Mouse (Mus musculus) embryonic facial prominence, embryonic 14.5 days (tissue): Measurements from ENCODE around the gene Shc2. TPM values are rescaled to one million over a fixed set of nuclear protein-coding genes. Genes with fewer than 3 reads are reported as not detected.

Experiments used
- ATAC-seq: fragments of 200-750 bp; cut with Nextera tagmentation; 2 replicates; pipeline ENCODE4 v1.8.0; 2017; ENCODE audit warnings: low read depth, moderate number of reproducible peaks, moderate TSS enrichment
- DNase-seq: peaks from one replicate; pipeline ENCODE4 v3.0.0-alpha.2; 2015; ENCODE audit warnings: low spot score
- H3K27ac ChIP-seq: fragments of 300-500 bp; sonication (generic); replicated peaks from 2 replicates; pipeline ENCODE4 v1.5.1; 2014; ENCODE audit warnings: low read depth, mild to moderate bottlenecking, low read length, moderate library complexity
- H3K27me3 ChIP-seq: fragments of 300-500 bp; sonication (generic); replicated peaks from 2 replicates; pipeline ENCODE4 v1.6.1; 2014; ENCODE audit warnings: low read length; ENCODE audit not compliant: control insufficient read depth, insufficient read depth
- H3K36me3 ChIP-seq: fragments of 300-500 bp; sonication (generic); 2 replicates; pipeline ENCODE4 v1.6.1; 2014; ENCODE audit warnings: low read length, mixed read lengths; ENCODE audit not compliant: control insufficient read depth, insufficient read depth
- H3K4me1 ChIP-seq: fragments of 300-500 bp; sonication (generic); 2 replicates; pipeline ENCODE4 v1.6.1; 2014; ENCODE audit warnings: antibody characterized with exemption, low read length; ENCODE audit not compliant: control insufficient read depth, insufficient read depth
- H3K4me2 ChIP-seq: fragments of 300-500 bp; sonication (generic); 2 replicates; pipeline ENCODE4 v1.6.1; 2014; ENCODE audit warnings: low read depth, mild to moderate bottlenecking, low read length, moderate library complexity, mixed read lengths
- H3K4me3 ChIP-seq: fragments of 300-500 bp; sonication (generic); 2 replicates; pipeline ENCODE4 v1.5.1; 2014; ENCODE audit warnings: low read depth, mild to moderate bottlenecking, low read length
- H3K9ac ChIP-seq: fragments of 300-500 bp; sonication (generic); 2 replicates; pipeline ENCODE4 v1.6.1; 2014; ENCODE audit warnings: low read depth, mild to moderate bottlenecking, low read length, moderate library complexity, mixed read lengths
- H3K9me3 ChIP-seq: fragments of 300-500 bp; sonication (generic); 2 replicates; pipeline ENCODE4 v1.6.1; 2016; ENCODE audit warnings: low read length; ENCODE audit not compliant: control insufficient read depth
- WGBS: fragments of 180-500 bp; shearing (Covaris S2); extraction: QIAGEN DNeasy Blood & Tissue Kit; methylation state at CpG from one replicate; pipeline ENCODE4 v1.1.7; 2014; 5-methylcytosine and 5-hydroxymethylcytosine counted together
- polyA plus RNA-seq: library from polyadenylated mRNA; unstranded; fragments of >200 nt; fragmentation: Nextera tagmentation; extraction: Ambion mirVana; gene quantifications from 2 replicates; pipeline ENCODE4 v1.2.1, GENCODE M21; 2014

Gene Shc2
- polyA plus RNA-seq, 1 experiment from 2014 or later, result 11.4 TPM

GRCm38 (mm10) chr10:79584426-79584825 lies 53.3 kb downstream of the Shc2 start:
- Histone ChIP-seq H3K9ac (no peak overlapping the region), H3K4me2 (no peak overlapping the region), H3K27me3 (no peaks in the 10 kb centered on the region), H3K36me3 (no peaks in the 10 kb centered on the region), H3K4me3 (no peak overlapping the region), H3K27ac (no peak overlapping the region), H3K9me3 (no peaks in the 10 kb centered on the region), H3K4me1 (no peaks in the 10 kb centered on the region)
- ATAC-seq (no peak), DNase-seq (no peak)
- WGBS, result 73% methylated on average over 9 of the region's 9 CpGs

GRCm38 (mm10) chr10:79584021-79584420 lies 53.7 kb downstream of the Shc2 start:
- no peaks in the 10 kb centered on the region for H3K27me3 ChIP-seq
- 60% methylated on average over 7 of the region's 7 CpGs for whole genome bisulfite sequencing
- no peak overlapping the region for H3K4me2 ChIP-seq
- H3K36me3 ChIP-seq, result no peaks in the 10 kb centered on the region
- H3K9ac ChIP-seq, result no peak overlapping the region
- no peak overlapping the region for H3K27ac ChIP-seq
- no peak for DNase-seq
- no peaks in the 10 kb centered on the region for H3K4me1 ChIP-seq
- no peak overlapping the region for H3K4me3 ChIP-seq
- no peaks in the 10 kb centered on the region for H3K9me3 ChIP-seq
- no peak for ATAC-seq

- DNase-seq, result no peak
- H3K4me2 ChIP-seq, result no peak overlapping the region
- H3K4me1 ChIP-seq, result no peaks in the 10 kb centered on the region
- H3K9ac ChIP-seq, result no peak overlapping the region
- H3K27me3 ChIP-seq, result no peaks in the 10 kb centered on the region
- ATAC-seq, result no peak
- H3K27ac ChIP-seq, result no peak overlapping the region
- H3K36me3 ChIP-seq, result no peaks in the 10 kb centered on the region
- no peaks in the 10 kb centered on the region for H3K9me3 ChIP-seq
- no peak overlapping the region for H3K4me3 ChIP-seq
- 88% methylated on average over 8 of the region's 8 CpGs for WGBS
Observed at GRCm38 (mm10) chr10:79581501-79581900, 56.2 kb downstream of the Shc2 start.

GRCm38 (mm10) chr10:79580811-79581210 lies 56.9 kb downstream of the Shc2 start:
- ATAC-seq, result no peak
- Histone ChIP-seq H3K36me3 (no peaks in the 10 kb centered on the region), H3K4me2 (no peak overlapping the region), H3K4me1 (no peaks in the 10 kb centered on the region), H3K27ac (no peak overlapping the region), H3K9ac (no peak overlapping the region), H3K9me3 (no peaks in the 10 kb centered on the region), H3K4me3 (no peak overlapping the region), H3K27me3 (no peaks in the 10 kb centered on the region)
- 51% methylated on average over 6 of the region's 6 CpGs for WGBS
- peak; percentile 7 for DNase-seq

GRCm38 (mm10) chr10:79580356-79580755 lies 57.4 kb downstream of the Shc2 start:
- Histone ChIP-seq H3K9ac (no peak overlapping the region), H3K27me3 (no peaks in the 10 kb centered on the region), H3K4me3 (no peak overlapping the region), H3K9me3 (no peaks in the 10 kb centered on the region), H3K27ac (no peak overlapping the region), H3K4me1 (no peaks in the 10 kb centered on the region), H3K4me2 (no peak overlapping the region), H3K36me3 (no peaks in the 10 kb centered on the region)
- 65% methylated on average over 7 of the region's 7 CpGs for WGBS
- no peak for ATAC-seq
- DNase-seq, result no peak

- no peak for DNase-seq
- Histone ChIP-seq H3K9ac (no peak overlapping the region), H3K27ac (no peak overlapping the region), H3K4me1 (no peaks in the 10 kb centered on the region), H3K4me2 (no peak overlapping the region), H3K4me3 (no peak overlapping the region), H3K9me3 (no peaks in the 10 kb centered on the region), H3K27me3 (no peaks in the 10 kb centered on the region), H3K36me3 (no peaks in the 10 kb centered on the region)
- 77% methylated on average over 11 of the region's 12 CpGs for WGBS
- ATAC-seq, result no peak
Observed at GRCm38 (mm10) chr10:79579781-79580180, 57.9 kb downstream of the Shc2 start.

- H3K9ac ChIP-seq, result no peak overlapping the region
- H3K4me2 ChIP-seq, result no peak overlapping the region
- H3K4me1 ChIP-seq, result no peaks in the 10 kb centered on the region
- no peaks in the 10 kb centered on the region for H3K9me3 ChIP-seq
- ATAC-seq, result peak; percentile 15; the same call in 1 of the 2 replicates
- DNase-seq, result no peak
- no peak overlapping the region for H3K27ac ChIP-seq
- no peak overlapping the region for H3K4me3 ChIP-seq
- H3K27me3 ChIP-seq, result no peaks in the 10 kb centered on the region
- no peaks in the 10 kb centered on the region for H3K36me3 ChIP-seq
- whole genome bisulfite sequencing, result 67% methylated on average over 7 of the region's 7 CpGs
Observed at GRCm38 (mm10) chr10:79578891-79579290, 58.8 kb downstream of the Shc2 start.

- Histone ChIP-seq H3K27me3 (no peaks in the 10 kb centered on the region), H3K27ac (no peak overlapping the region), H3K4me2 (no peak overlapping the region), H3K4me3 (no peak overlapping the region), H3K4me1 (no peaks in the 10 kb centered on the region), H3K9ac (no peak overlapping the region), H3K9me3 (no peaks in the 10 kb centered on the region), H3K36me3 (no peaks in the 10 kb centered on the region)
- WGBS, result 46% methylated on average over 9 of the region's 9 CpGs
- DNase-seq, result no peak
- ATAC-seq, result no peak
Observed at GRCm38 (mm10) chr10:79578276-79578675, 59.4 kb downstream of the Shc2 start.

- Histone ChIP-seq H3K27ac (no peak overlapping the region), H3K9me3 (no peaks in the 10 kb centered on the region), H3K36me3 (no peaks in the 10 kb centered on the region), H3K27me3 (no peaks in the 10 kb centered on the region), H3K4me3 (no peak overlapping the region), H3K9ac (no peak overlapping the region), H3K4me2 (no peak overlapping the region), H3K4me1 (no peaks in the 10 kb centered on the region)
- ATAC-seq, result no peak
- no peak for DNase-seq
- 74% methylated on average over 4 of the region's 4 CpGs for WGBS
Observed at GRCm38 (mm10) chr10:79577376-79577775, 60.3 kb downstream of the Shc2 start.
